Mouse (Mus musculus) regulatory T cell (primary cell): ENCODE data around the gene Slc22a7.

Source experiments
- in situ Hi-C: fragments of 300-600 bp; cut with MboI, MseI; formaldehyde crosslinking; loops from one replicate; pipeline ENCODE4 v1.15.1; 2025; ENCODE audit warnings: high pct_unique_total_duplicates

The Slc22a7 gene

GRCm38 (mm10) chr17:46438298-46438873 lies at the start of gene Slc22a7:
Gene Slc22a7 (minus strand): TSS chr17:46438457.
- in situ Hi-C loops: no loop called here

GRCm38 (mm10) chr17:46487431-46487830 lies 49.2 kb upstream of the Slc22a7 start, which contains the start of gene Ttbk1:
Gene Ttbk1 (minus strand): TSS chr17:46487675.
- in situ Hi-C loops: no loop called here

- in situ Hi-C loops: no loop called here
Observed at GRCm38 (mm10) chr17:46486995-46487394, 48.7 kb upstream of the Slc22a7 start.

- in situ Hi-C loops: no loop called here
Observed at GRCm38 (mm10) chr17:46484461-46484875, 46.2 kb upstream of the Slc22a7 start.

- in situ Hi-C loops: no loop called here
Observed at GRCm38 (mm10) chr17:46484021-46484431, 45.8 kb upstream of the Slc22a7 start.

- in situ Hi-C loops: no loop called here
Observed at GRCm38 (mm10) chr17:46483561-46484001, 45.3 kb upstream of the Slc22a7 start.

- in situ Hi-C loops: no loop called here
Observed at GRCm38 (mm10) chr17:46477286-46477685, 39.0 kb upstream of the Slc22a7 start.

GRCm38 (mm10) chr17:46476601-46477000 lies 38.3 kb upstream of the Slc22a7 start:
- in situ Hi-C loops: no loop called here

GRCm38 (mm10) chr17:46467830-46468229 lies 29.6 kb upstream of the Slc22a7 start:
- in situ Hi-C loops: loop anchor here (10.0 kb wide), 1 partner anchor 787 kb away; no protein-coding TSS in a partner anchor

GRCm38 (mm10) chr17:46462226-46462625 lies 24.0 kb upstream of the Slc22a7 start:
- in situ Hi-C loops: loop anchor here (10.0 kb wide), 1 partner anchor 793 kb away; no protein-coding TSS in a partner anchor

GRCm38 (mm10) chr17:46461347-46461746 lies 23.1 kb upstream of the Slc22a7 start:
- in situ Hi-C loops: loop anchor here (10.0 kb wide), 1 partner anchor 793 kb away; no protein-coding TSS in a partner anchor

- in situ Hi-C loops: loop anchor here (10.0 kb wide), 1 partner anchor 794 kb away; no protein-coding TSS in a partner anchor
Observed at GRCm38 (mm10) chr17:46460673-46461072, 22.4 kb upstream of the Slc22a7 start.

GRCm38 (mm10) chr17:46458439-46458838 lies 20.2 kb upstream of the Slc22a7 start:
- in situ Hi-C loops: no loop called here

- in situ Hi-C loops: no loop called here
Observed at GRCm38 (mm10) chr17:46457791-46458190, 19.5 kb upstream of the Slc22a7 start.

- in situ Hi-C loops: no loop called here
Observed at GRCm38 (mm10) chr17:46455110-46455691, 16.9 kb upstream of the Slc22a7 start.

GRCm38 (mm10) chr17:46454539-46454938 lies 16.3 kb upstream of the Slc22a7 start:
- in situ Hi-C loops: no loop called here

- in situ Hi-C loops: no loop called here
Observed at GRCm38 (mm10) chr17:46453970-46454411, 15.7 kb upstream of the Slc22a7 start.

- in situ Hi-C loops: no loop called here
Observed at GRCm38 (mm10) chr17:46453302-46453948, 15.2 kb upstream of the Slc22a7 start.

GRCm38 (mm10) chr17:46452683-46453082 lies 14.4 kb upstream of the Slc22a7 start:
- in situ Hi-C loops: no loop called here

- in situ Hi-C loops: no loop called here
Observed at GRCm38 (mm10) chr17:46446264-46446663, 8.0 kb upstream of the Slc22a7 start.

GRCm38 (mm10) chr17:46444839-46445579 lies 6.8 kb upstream of the Slc22a7 start:
- in situ Hi-C loops: loop anchor here (5.0 kb wide), 1 partner anchor 438 kb away; no protein-coding TSS in a partner anchor

GRCm38 (mm10) chr17:46439176-46439575 lies 919 bp upstream of the Slc22a7 start:
- in situ Hi-C loops: no loop called here
